Mouse (Mus musculus) adrenal gland, adult 2 months (tissue): ENCODE data around the gene Depp1. TPM values are rescaled to one million over a fixed set of nuclear protein-coding genes. Genes with fewer than 3 reads are reported as not detected.
A peak's percentile ranks its signal among the peaks of the same experiment; 100 is the strongest.

Source experiments
- DNase-seq: peaks from one replicate; pipeline ENCODE4 v3.0.0; 2021
- polyA plus RNA-seq: library from polyadenylated mRNA; depleted of rRNA; stranded (reverse); fragments of >200 nt; gene quantifications from 2 replicates; pipeline ENCODE4 v1.2.3, GENCODE M21; 2012
- total RNA-seq, 2 experiments: library from RNA; stranded (reverse); gene quantifications; 2 replicates each; pipeline ENCODE4 v1.2.3; 2021

Depp1 gene
- total and polyA plus RNA-seq, 3 experiments: 3.8 to 16.6 (median 13.4) TPM

GRCm38 (mm10) chr6:116649811-116650210 is 598 bp upstream of the Depp1 start:
- DNase-seq: no peak

- peak; percentile 55 for DNase-seq
These were observed 1.2 kb downstream of the Depp1 start for GRCm38 (mm10) chr6:116651437-116652118.

GRCm38 (mm10) chr6:116653191-116653590 is 2.8 kb downstream of the Depp1 start:
- DNase-seq: no peak

GRCm38 (mm10) chr6:116653684-116654454 is 3.5 kb downstream of the Depp1 start:
- peak; percentile 34 for DNase-seq

- DNase-seq: no peak
These were observed 13.0 kb downstream of the Depp1 start for GRCm38 (mm10) chr6:116663364-116663763.

GRCm38 (mm10) chr6:116664031-116664430 is 13.6 kb downstream of the Depp1 start:
- no peak for DNase-seq

- DNase-seq: no peak
These were observed 14.4 kb downstream of the Depp1 start for GRCm38 (mm10) chr6:116664830-116665229.

GRCm38 (mm10) chr6:116666085-116666750 is 15.8 kb downstream of the Depp1 start:
- no peak for DNase-seq

GRCm38 (mm10) chr6:116666892-116667291 is 16.5 kb downstream of the Depp1 start:
- no peak for DNase-seq

GRCm38 (mm10) chr6:116667382-116667781 is 17.0 kb downstream of the Depp1 start:
- no peak for DNase-seq

GRCm38 (mm10) chr6:116668682-116669470 is 18.5 kb downstream of the Depp1 start:
- no peak for DNase-seq

GRCm38 (mm10) chr6:116670144-116670543 is 19.7 kb downstream of the Depp1 start:
- DNase-seq: peak; percentile 26

- DNase-seq: no peak
These were observed 20.6 kb downstream of the Depp1 start for GRCm38 (mm10) chr6:116671031-116671430.

- no peak for DNase-seq
These were observed 21.4 kb downstream of the Depp1 start for GRCm38 (mm10) chr6:116671768-116672167.

- DNase-seq: no peak
These were observed 21.9 kb downstream of the Depp1 start for GRCm38 (mm10) chr6:116672349-116672748.

- peak; percentile 87 for DNase-seq
These were observed 23.3 kb downstream of the Depp1 start, which contains the start of gene Rassf4 for GRCm38 (mm10) chr6:116673471-116674282. TSS of gene Rassf4 (minus strand) at chr6:116673952.

- no peak for DNase-seq
These were observed 24.0 kb downstream of the Depp1 start for GRCm38 (mm10) chr6:116674283-116674886.

GRCm38 (mm10) chr6:116676355-116676913 is 26.0 kb downstream of the Depp1 start:
- DNase-seq: no peak

- no peak for DNase-seq
These were observed 26.9 kb downstream of the Depp1 start for GRCm38 (mm10) chr6:116677321-116677720.

GRCm38 (mm10) chr6:116679563-116680288 is 29.3 kb downstream of the Depp1 start:
- DNase-seq: no peak
